Mouse (Mus musculus) thymus, adult 2 months (tissue): ENCODE data around the gene Orm3. TPM values are rescaled to one million over a fixed set of nuclear protein-coding genes. Genes with fewer than 3 reads are reported as not detected.

Source experiments
- DNase-seq: peaks from one replicate; pipeline ENCODE4 v3.0.0; 2021
- H3K27ac ChIP-seq: fragments of 200-500 bp; 2 replicates; pipeline ENCODE4 v1.5.1; 2012; ENCODE audit warnings: low read length, control low read depth; ENCODE audit not compliant: control insufficient read depth, insufficient read depth
- H3K27me3 ChIP-seq: fragments of 200-500 bp; 2 replicates; pipeline ENCODE4 v1.6.1; 2012; ENCODE audit warnings: mild to moderate bottlenecking, low read length, moderate library complexity, mixed read lengths; ENCODE audit not compliant: control insufficient read depth, insufficient read depth
- H3K36me3 ChIP-seq: fragments of 200-500 bp; 2 replicates; pipeline ENCODE4 v1.6.1; 2012; ENCODE audit warnings: mild to moderate bottlenecking, low read length, moderate library complexity; ENCODE audit not compliant: control insufficient read depth, insufficient read depth
- H3K4me1 ChIP-seq: fragments of 200-500 bp; replicated peaks from 2 replicates; pipeline ENCODE4 v1.6.1; 2012; ENCODE audit warnings: low read length; ENCODE audit not compliant: control insufficient read depth, insufficient read depth
- H3K4me3 ChIP-seq: fragments of 200-500 bp; 2 replicates; pipeline ENCODE4 v1.5.1; 2012; ENCODE audit warnings: mild to moderate bottlenecking, low read length, control low read depth, moderate library complexity; ENCODE audit not compliant: control insufficient read depth, insufficient read depth
- CTCF ChIP-seq: fragments of 200-500 bp; IDR thresholded peaks from 2 replicates; pipeline ENCODE4 v1.5.1; 2012; ENCODE audit warnings: mild to moderate bottlenecking, control low read depth, low read length, moderate library complexity, borderline replicate concordance; ENCODE audit not compliant: control insufficient read depth, poor library complexity, insufficient read depth; ENCODE audit errors: extremely low read depth
- POLR2A ChIP-seq: fragments of 200-500 bp; IDR thresholded peaks from 2 replicates; pipeline ENCODE4 v1.6.1; 2012; ENCODE audit warnings: mild to moderate bottlenecking, low read length, control low read depth, moderate library complexity; ENCODE audit not compliant: control insufficient read depth, poor library complexity, insufficient read depth; ENCODE audit errors: extremely low read depth
- WGBS: fragments of 180-500 bp; shearing (Covaris S2); methylation state at CpG from one replicate; pipeline ENCODE4 v1.1.7; 2018; 5-methylcytosine and 5-hydroxymethylcytosine counted together
- polyA plus RNA-seq: library from polyadenylated mRNA; depleted of rRNA; stranded (reverse); fragments of >200 nt; gene quantifications from 2 replicates; pipeline ENCODE4 v1.2.3, GENCODE M21; 2012

Gene Orm3
- polyA plus RNA-seq, 1 experiment, result 0.28 TPM

GRCm38 (mm10) chr4:63368577-63368976, 12.6 kb downstream of the Orm3 start:
- Histone ChIP-seq H3K27ac (no peak overlapping the region), H3K4me1 (no peaks in the 10 kb centered on the region; the same call in 1 of the 2 replicates), H3K27me3 (no peaks in the 10 kb centered on the region), H3K36me3 (peaks cover 62% of the 10 kb centered on the region), H3K4me3 (no peak overlapping the region)
- 36% methylated on average over 4 of the region's 4 CpGs for WGBS
- TF ChIP-seq POLR2A, result no peak
- TF ChIP-seq CTCF, result peak; percentile 98
- DNase-seq, result peak; percentile 89

- WGBS, result 91% methylated on average over 7 of the region's 7 CpGs
These were observed 14.9 kb downstream of the Orm3 start for GRCm38 (mm10) chr4:63370897-63371296.

GRCm38 (mm10) chr4:63371890-63372289, 15.9 kb downstream of the Orm3 start:
- H3K4me1 ChIP-seq, result no peaks in the 10 kb centered on the region
- WGBS, result 35% methylated on average over 3 of the region's 3 CpGs
- H3K36me3 ChIP-seq, result peaks cover 87% of the 10 kb centered on the region
- peak; percentile 69 for DNase-seq
- H3K27me3 ChIP-seq, result no peaks in the 10 kb centered on the region
- peak; percentile 74; the same call in 1 of the 2 replicates for TF ChIP-seq CTCF
- no peak for TF ChIP-seq POLR2A
- no peak overlapping the region for H3K27ac ChIP-seq
- no peak overlapping the region for H3K4me3 ChIP-seq

More at GRCm38 (mm10) chr4:63370897-63371296, 14.9 kb downstream of the Orm3 start:
- H3K27me3 ChIP-seq, result no peaks in the 10 kb centered on the region
- peaks cover 77% of the 10 kb centered on the region for H3K36me3 ChIP-seq
- H3K4me1 ChIP-seq, result no peaks in the 10 kb centered on the region; the same call in 1 of the 2 replicates
- TF ChIP-seq POLR2A (no peak), CTCF (no peak)
- DNase-seq, result no peak
- no peak overlapping the region for H3K27ac ChIP-seq
- no peak overlapping the region for H3K4me3 ChIP-seq

- Histone ChIP-seq H3K36me3 (peaks cover 87% of the 10 kb centered on the region), H3K4me3 (no peak overlapping the region), H3K27me3 (no peaks in the 10 kb centered on the region), H3K27ac (no peak overlapping the region), H3K4me1 (no peaks in the 10 kb centered on the region)
- TF ChIP-seq CTCF, result no peak
- TF ChIP-seq POLR2A, result no peak
- WGBS, result 95% methylated on average over 8 of the region's 8 CpGs
- no peak for DNase-seq
These were observed 17.4 kb downstream of the Orm3 start for GRCm38 (mm10) chr4:63373404-63373803.

- Histone ChIP-seq H3K4me3 (no peak overlapping the region), H3K27me3 (no peaks in the 10 kb centered on the region), H3K27ac (no peak overlapping the region), H3K4me1 (no peaks in the 10 kb centered on the region), H3K36me3 (peaks cover 88% of the 10 kb centered on the region)
- 94% methylated on average over 12 of the region's 12 CpGs for WGBS
- TF ChIP-seq POLR2A (no peak), CTCF (no peak)
- DNase-seq, result no peak
These were observed 18.4 kb downstream of the Orm3 start for GRCm38 (mm10) chr4:63374331-63374730.

- no peak overlapping the region for H3K4me3 ChIP-seq
- peaks cover 88% of the 10 kb centered on the region for H3K36me3 ChIP-seq
- H3K27ac ChIP-seq, result no peak overlapping the region
- H3K27me3 ChIP-seq, result no peaks in the 10 kb centered on the region
- WGBS, result 96% methylated on average over 1 of the region's 1 CpGs
- no peaks in the 10 kb centered on the region for H3K4me1 ChIP-seq
- TF ChIP-seq POLR2A, result no peak
- no peak for TF ChIP-seq CTCF
- DNase-seq, result no peak
These were observed 19.4 kb downstream of the Orm3 start for GRCm38 (mm10) chr4:63375367-63375766.

- no peaks in the 10 kb centered on the region for H3K27me3 ChIP-seq
- H3K4me1 ChIP-seq, result no peaks in the 10 kb centered on the region; the same call in 1 of the 2 replicates
- H3K4me3 ChIP-seq, result no peak overlapping the region
- peak; percentile 46 for DNase-seq
- no peak overlapping the region for H3K27ac ChIP-seq
- 87% methylated on average over 7 of the region's 7 CpGs for WGBS
- TF ChIP-seq POLR2A (no peak), CTCF (peak; percentile 32; the same call in 1 of the 2 replicates)
- H3K36me3 ChIP-seq, result peaks cover 90% of the 10 kb centered on the region
These were observed 21.5 kb downstream of the Orm3 start for GRCm38 (mm10) chr4:63377483-63377882.
